18 mouse cellular contexts compared by ENCODE assay signal in the genomic region with DNA sequence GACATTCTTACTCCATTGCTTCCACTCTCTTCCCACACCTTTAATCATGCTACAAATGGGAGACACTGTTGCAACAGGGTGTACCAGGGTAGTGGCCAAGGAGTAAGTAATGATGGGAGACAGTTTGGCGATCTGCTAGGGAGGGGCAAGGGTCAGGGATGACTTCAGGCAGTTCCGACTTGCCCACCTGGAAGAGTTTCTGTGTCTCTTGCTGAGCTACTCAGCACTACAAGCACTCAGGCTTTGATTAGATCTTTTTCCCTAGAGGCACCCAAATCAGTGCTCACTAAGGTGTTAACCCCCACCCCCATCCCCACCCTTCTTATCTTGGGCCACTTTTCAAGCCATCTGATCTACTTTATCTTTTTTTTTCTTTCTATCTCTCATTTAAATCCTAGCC. TPM values are rescaled to one million over a fixed set of nuclear protein-coding genes. Genes with fewer than 3 reads are reported as not detected.
DNase-seq lines count a peak whose midpoint lies in the region; ATAC-seq and TF ChIP-seq lines count a peak whose summit lies in the region.
"Had no signal": no experiment of that assay in that cellular context is flagged by ENCODE, and none has a peak within 500 bp of the region (broad histone marks: within the 10 kb centered on the region; RNA-seq: fewer than 3 reads in every experiment).

No protein-coding gene starts in this region.

- no peak for DNase-seq in hindbrain, embryonic 10.5 days (ENCODE audit: low spot score)
- DNase-seq in hindbrain, embryonic 11.5 days (ENCODE audit: low spot score) = no peak
- DNase-seq in midbrain, embryonic 11.5 days (ENCODE audit: low spot score, missing footprints) = peak; percentile 69
- no peak for DNase-seq in limb, embryonic 10.5 days (ENCODE audit: low spot score)
- DNase-seq in cerebellum, postnatal 36 days = no peak
- DNase-seq in hindbrain, postnatal 0 days (ENCODE audit: low spot score) = no peak
- DNase-seq: adrenal gland, postnatal 14 days; cerebellum, adult 11-12 months; cerebellum, adult 9-11 months; forebrain, postnatal 0 days; gastrocnemius, postnatal 14 days; heart, postnatal 10 days had no signal

- peaks cover 15% of the 10 kb centered on the region; the same call in 1 of the 2 replicates for H3K36me3 ChIP-seq in hindbrain, embryonic 10.5 days
- no peaks in the 10 kb centered on the region for H3K36me3 ChIP-seq in hindbrain, embryonic 11.5 days (ENCODE audit: control insufficient read depth, insufficient read depth, low read length)
- no peaks in the 10 kb centered on the region for H3K36me3 ChIP-seq in midbrain, embryonic 11.5 days (ENCODE audit: control insufficient read depth, insufficient read depth, low read length)
- H3K36me3 ChIP-seq in midbrain, embryonic 13.5 days = no peaks in the 10 kb centered on the region
- H3K36me3 ChIP-seq in limb, embryonic 10.5 days = no peaks in the 10 kb centered on the region
- H3K36me3 ChIP-seq in hindbrain, postnatal 0 days (ENCODE audit: insufficient read depth, low read length) = no peaks in the 10 kb centered on the region
- H3K36me3 ChIP-seq: hindbrain, embryonic 15.5 days had no signal

- 0 out of 2 replicates have a peak overlapping the region, but pooled peaks have one; percentile 95 for H3K4me3 ChIP-seq in hindbrain, embryonic 10.5 days
- no peak overlapping the region for H3K4me3 ChIP-seq in hindbrain, embryonic 11.5 days (ENCODE audit: low read depth, low read length)
- no peak overlapping the region for H3K4me3 ChIP-seq in midbrain, embryonic 11.5 days (ENCODE audit: low read depth, low read length)
- H3K4me3 ChIP-seq in midbrain, embryonic 13.5 days (replicated peaks) = no peak overlapping the region
- 0 out of 2 replicates have a peak overlapping the region, but pooled peaks have one; percentile 78 for H3K4me3 ChIP-seq in limb, embryonic 10.5 days
- no peak overlapping the region for H3K4me3 ChIP-seq in hindbrain, postnatal 0 days (ENCODE audit: low read length)

- 0 out of 2 replicates have a peak overlapping the region, but pooled peaks have one; percentile 100 for H3K27ac ChIP-seq in hindbrain, embryonic 10.5 days
- H3K27ac ChIP-seq in hindbrain, embryonic 11.5 days (ENCODE audit: low read depth, low read length) = no peak overlapping the region
- no peak overlapping the region for H3K27ac ChIP-seq in midbrain, embryonic 11.5 days (ENCODE audit: low read depth, low read length)
- H3K27ac ChIP-seq in midbrain, embryonic 13.5 days = no peak overlapping the region
- no peak overlapping the region for H3K27ac ChIP-seq in limb, embryonic 10.5 days
- H3K27ac ChIP-seq in hindbrain, postnatal 0 days = no peak overlapping the region

- 60% methylated on average over 2 of the region's 2 CpGs for WGBS in hindbrain, embryonic 10.5 days
- WGBS in hindbrain, embryonic 11.5 days = 75% methylated on average over 2 of the region's 2 CpGs
- WGBS in midbrain, embryonic 11.5 days = 70% methylated on average over 2 of the region's 2 CpGs
- WGBS in midbrain, embryonic 13.5 days = 93% methylated on average over 2 of the region's 2 CpGs
- 57% methylated on average over 2 of the region's 2 CpGs for WGBS in limb, embryonic 10.5 days
- 73% methylated on average over 2 of the region's 2 CpGs for WGBS in hindbrain, postnatal 0 days

- no peak for TF ChIP-seq CTCF in hindbrain, postnatal 0 days (IDR thresholded peaks at IDR 0.05; ENCODE audit: low read depth)

- no peaks in the 10 kb centered on the region; the same call in 1 of the 2 replicates for H3K27me3 ChIP-seq in hindbrain, embryonic 10.5 days (ENCODE audit: insufficient read depth, poor library complexity, severe bottlenecking)
- no peaks in the 10 kb centered on the region for H3K27me3 ChIP-seq in hindbrain, embryonic 11.5 days (ENCODE audit: control insufficient read depth, insufficient read depth, low read length)
- H3K27me3 ChIP-seq in midbrain, embryonic 11.5 days (ENCODE audit: control insufficient read depth, insufficient read depth, low read length) = no peaks in the 10 kb centered on the region
- no peaks in the 10 kb centered on the region for H3K27me3 ChIP-seq in midbrain, embryonic 13.5 days
- no peaks in the 10 kb centered on the region for H3K27me3 ChIP-seq in limb, embryonic 10.5 days (ENCODE audit: low read depth, poor library complexity, severe bottlenecking)
- H3K27me3 ChIP-seq in hindbrain, postnatal 0 days (ENCODE audit: insufficient read depth, low read length) = no peaks in the 10 kb centered on the region
- H3K27me3 ChIP-seq: forebrain, embryonic 13.5 days; hindbrain, embryonic 15.5 days; Patski had no signal

- peaks cover 39% of the 10 kb centered on the region for H3K4me1 ChIP-seq in hindbrain, embryonic 10.5 days (replicated peaks)
- peaks cover 2% of the 10 kb centered on the region; the same call in 1 of the 2 replicates for H3K4me1 ChIP-seq in hindbrain, embryonic 11.5 days (replicated peaks; ENCODE audit: control insufficient read depth, insufficient read depth, low read length)
- peaks cover 15% of the 10 kb centered on the region for H3K4me1 ChIP-seq in midbrain, embryonic 11.5 days (ENCODE audit: control insufficient read depth, insufficient read depth, low read length)
- H3K4me1 ChIP-seq in midbrain, embryonic 13.5 days (replicated peaks) = peaks cover 29% of the 10 kb centered on the region
- peaks cover 35% of the 10 kb centered on the region for H3K4me1 ChIP-seq in limb, embryonic 10.5 days
- no peaks in the 10 kb centered on the region; the same call in 1 of the 2 replicates for H3K4me1 ChIP-seq in hindbrain, postnatal 0 days (ENCODE audit: insufficient read depth, low read length)

- no peak overlapping the region for H3K4me2 ChIP-seq in hindbrain, embryonic 11.5 days (replicated peaks; ENCODE audit: low read depth, low read length)
- H3K4me2 ChIP-seq in midbrain, embryonic 11.5 days = no peak overlapping the region
- H3K4me2 ChIP-seq in midbrain, embryonic 13.5 days (replicated peaks) = no peak overlapping the region
- no peak overlapping the region for H3K4me2 ChIP-seq in hindbrain, postnatal 0 days (ENCODE audit: low read depth, low read length)

- ATAC-seq in hindbrain, embryonic 11.5 days (ENCODE audit: low FRiP score) = no peak
- no peak for ATAC-seq in midbrain, embryonic 11.5 days (ENCODE audit: low FRiP score)
- ATAC-seq in midbrain, embryonic 13.5 days = no peak
- ATAC-seq in hindbrain, postnatal 0 days = no peak
- ATAC-seq: activated CD4-positive, CD25-positive, alpha-beta regulatory T cell, adult 4 months; forebrain, embryonic 13.5 days; forebrain, postnatal 0 days; intestine, embryonic 16.5 days; Patski had no signal

- no peak overlapping the region for H3K9ac ChIP-seq in hindbrain, embryonic 11.5 days (ENCODE audit: low read depth, low read length)
- no peak overlapping the region for H3K9ac ChIP-seq in midbrain, embryonic 11.5 days (ENCODE audit: low read length)
- H3K9ac ChIP-seq in midbrain, embryonic 13.5 days (replicated peaks) = no peak overlapping the region
- no peak overlapping the region for H3K9ac ChIP-seq in hindbrain, postnatal 0 days (replicated peaks; ENCODE audit: low read length)
- H3K9ac ChIP-seq: forebrain, postnatal 0 days had no signal

- 0 out of 2 replicates have a peak, but pooled peaks cover 8% of the 10 kb centered on the region for H3K9me3 ChIP-seq in hindbrain, embryonic 10.5 days
- no peaks in the 10 kb centered on the region for H3K9me3 ChIP-seq in hindbrain, embryonic 11.5 days (ENCODE audit: control insufficient read depth, low read length)
- 0 out of 2 replicates have a peak, but pooled peaks cover 2% of the 10 kb centered on the region for H3K9me3 ChIP-seq in midbrain, embryonic 11.5 days (ENCODE audit: control insufficient read depth, low read length)
- H3K9me3 ChIP-seq in midbrain, embryonic 13.5 days = no peaks in the 10 kb centered on the region
- no peaks in the 10 kb centered on the region for H3K9me3 ChIP-seq in limb, embryonic 10.5 days (replicated peaks)
- H3K9me3 ChIP-seq in hindbrain, postnatal 0 days (ENCODE audit: low read length) = no peaks in the 10 kb centered on the region
- H3K9me3 ChIP-seq: hindbrain, embryonic 15.5 days had no signal

RNA-seq across cellular contexts. Expression of a gene that starts 1.6 kb away (rescaled TPM):
- 57.1 and 58.7 TPM in 2 replicates for polyA plus RNA-seq in hindbrain, embryonic 10.5 days (2016; fragmentation: Nextera tagmentation; extraction: Ambion mirVana)
- polyA plus RNA-seq in hindbrain, embryonic 11.5 days (2014; fragmentation: Nextera tagmentation; extraction: Ambion mirVana) = 35.3 and 47.2 TPM in 2 replicates
- 34.8 and 37.7 TPM in 2 replicates for polyA plus RNA-seq in midbrain, embryonic 11.5 days (2014; fragmentation: Nextera tagmentation; extraction: Ambion mirVana)
- polyA plus RNA-seq in midbrain, embryonic 13.5 days (2015; fragmentation: Nextera tagmentation; extraction: Ambion mirVana) = 19.2 and 26.0 TPM in 2 replicates
- 40.8 and 42.7 TPM in 2 replicates for polyA plus RNA-seq in limb, embryonic 10.5 days (2016; fragmentation: Nextera tagmentation; extraction: Ambion mirVana)
- total RNA-seq in hindbrain, postnatal 0 days (2014; rRNA removed) = 22.6 and 22.9 TPM in 2 replicates
- polyA plus RNA-seq in hindbrain, postnatal 0 days (2015; fragmentation: Nextera tagmentation; extraction: Ambion mirVana) = 37.1 and 37.5 TPM in 2 replicates

Comparison
In these comparisons a context has a peak if more than half of its experiments do, and no peak if none do; other contexts are left out.
1. H3K4me3 ChIP-seq: peak in hindbrain, embryonic 10.5 days (single experiment) and limb, embryonic 10.5 days (single experiment); none in hindbrain, embryonic 11.5 days (single experiment), midbrain, embryonic 11.5 days (single experiment), midbrain, embryonic 13.5 days (single experiment) and hindbrain, postnatal 0 days (single experiment).